Comparison of ENCODE assay signal across 9 mouse cellular contexts in genomic region chr5:134650926-134651325, GRCm38 (mm10). TPM values are rescaled to one million over a fixed set of nuclear protein-coding genes. Genes with fewer than 3 reads are reported as not detected.
DNase-seq lines count a peak whose midpoint lies in the region; TF ChIP-seq lines count a peak whose summit lies in the region.
"Had no signal": no experiment of that assay in that cellular context is flagged by ENCODE, and none has a peak within 500 bp of the region (broad histone marks: within the 10 kb centered on the region; RNA-seq: fewer than 3 reads in every experiment).

No protein-coding gene starts in this region.

- peak; percentile 65 for DNase-seq in adrenal gland, adult 18-20 months (ENCODE audit: low spot score in 2 of 2)
- DNase-seq in adrenal gland, adult 2 months: no peak
- DNase-seq in layer of hippocampus, postnatal 10 days (ENCODE audit: low spot score in 2 of 2): peak; percentile 58 to 59
- DNase-seq in layer of hippocampus, adult 9-10 months (ENCODE audit: low spot score): no peak
- peak; percentile 85 for DNase-seq in ZHBTc4 (ENCODE audit: low read depth, low spot score)
- DNase-seq in gastrocnemius, adult 2 months: peak; percentile 67
- DNase-seq in lung, postnatal 36 days: peak; percentile 88
- DNase-seq in thymus, postnatal 0 days (ENCODE audit: low spot score): peak; percentile 42

- intact Hi-C loops in gastrocnemius, adult 2 months (cut with DNase I): no loop called here

- no peak overlapping the region for H3K27ac ChIP-seq in gastrocnemius, adult 2 months
- H3K27ac ChIP-seq: midbrain, embryonic 12.5 days had no signal

- no peak overlapping the region for H3K4me3 ChIP-seq in gastrocnemius, adult 2 months
- H3K4me3 ChIP-seq: midbrain, embryonic 12.5 days had no signal

- TF ChIP-seq CTCF in gastrocnemius, adult 2 months (IDR thresholded peaks at IDR 0.05): peak; percentile 70

RNA-seq across cellular contexts. Expression of gene Eif4h, which starts 11.6 kb away (rescaled TPM):
- total RNA-seq in adrenal gland, adult 18-20 months (2021): 100 to 1,000 TPM; 266 to 273 TPM
- 100 to 1,000 TPM; 243 to 252 TPM for total RNA-seq in adrenal gland, adult 2 months (2021)
- polyA plus RNA-seq in adrenal gland, adult 2 months (2012; rRNA removed): 186 and 212 TPM in 2 replicates
- total RNA-seq in layer of hippocampus, postnatal 10 days (2021): 100 to 1,000 TPM; 285 to 302 TPM
- 100 to 1,000 TPM in 1 of 2 experiments, 10 to 100 TPM in 1; 92.2 to 105 TPM for total RNA-seq in gastrocnemius, adult 2 months (2021)
- polyA plus RNA-seq in thymus, postnatal 0 days (2015; fragmentation: Nextera tagmentation; extraction: Ambion mirVana): 385 and 414 TPM in 2 replicates

RNA-seq across cellular contexts. Expression of gene Lat2, which starts 36.1 kb away (rescaled TPM):
- total RNA-seq in adrenal gland, adult 18-20 months (2021): 1 to 10 TPM; 5.1 to 5.5 TPM
- total RNA-seq in adrenal gland, adult 2 months (2021): 1 to 10 TPM; 2.8 to 6.3 TPM
- 1.9 and 2.7 TPM in 2 replicates for polyA plus RNA-seq in adrenal gland, adult 2 months (2012; rRNA removed)
- total RNA-seq in layer of hippocampus, postnatal 10 days (2021): 1 to 10 TPM; 2.0 to 3.7 TPM
- 1 to 10 TPM in 1 of 2 experiments, under 1 TPM in 1; 0.87 to 1.2 TPM for total RNA-seq in gastrocnemius, adult 2 months (2021)
- polyA plus RNA-seq in thymus, postnatal 0 days (2015; fragmentation: Nextera tagmentation; extraction: Ambion mirVana): 6.7 and 6.9 TPM in 2 replicates

RNA-seq across cellular contexts. Expression of gene Limk1, which starts 37.5 kb away (rescaled TPM):
- 10 to 100 TPM; 20.2 to 21.9 TPM for total RNA-seq in adrenal gland, adult 18-20 months (2021)
- 10 to 100 TPM; 20.6 to 22.1 TPM for total RNA-seq in adrenal gland, adult 2 months (2021)
- polyA plus RNA-seq in adrenal gland, adult 2 months (2012; rRNA removed): 36.5 and 38.4 TPM in 2 replicates
- 10 to 100 TPM; 59.1 to 67.5 TPM for total RNA-seq in layer of hippocampus, postnatal 10 days (2021)
- total RNA-seq in gastrocnemius, adult 2 months (2021): 1 to 10 TPM; 1.5 to 2.2 TPM
- polyA plus RNA-seq in thymus, postnatal 0 days (2015; fragmentation: Nextera tagmentation; extraction: Ambion mirVana): 2.8 and 3.8 TPM in 2 replicates

Comparison
In these comparisons a context has a peak if more than half of its experiments do, and no peak if none do; other contexts are left out.
1. DNase-seq: peak in adrenal gland, adult 18-20 months (2 of 2), layer of hippocampus, postnatal 10 days (2 of 2), ZHBTc4 (single experiment), gastrocnemius, adult 2 months (single experiment), lung, postnatal 36 days (single experiment) and thymus, postnatal 0 days (single experiment); none in adrenal gland, adult 2 months (single experiment) and layer of hippocampus, adult 9-10 months (single experiment).
2. RNA of gene Limk1, which starts 37.5 kb away (total RNA-seq): 59.1 to 67.5 TPM in layer of hippocampus, postnatal 10 days, 20.6 to 22.1 TPM in adrenal gland, adult 2 months and 20.2 to 21.9 TPM in adrenal gland, adult 18-20 months; 1.5 to 2.2 TPM in gastrocnemius, adult 2 months; every median in the first group is over 4 times any median in the second.